Mouse (Mus musculus) liver, embryonic 15.5 days (tissue): Measurements from ENCODE around the gene Uqcr11. TPM values are rescaled to one million over a fixed set of nuclear protein-coding genes. Genes with fewer than 3 reads are reported as not detected.

Experiments used
- ATAC-seq: fragments of 200-750 bp; cut with Nextera tagmentation; 2 replicates; pipeline ENCODE4 v1.8.0; 2017; ENCODE audit warnings: moderate number of reproducible peaks, mild to moderate bottlenecking, moderate library complexity; ENCODE audit not compliant: insufficient read depth
- H3K27ac ChIP-seq: fragments of 300-500 bp; sonication (generic); replicated peaks from 2 replicates; pipeline ENCODE4 v1.5.1; 2015; ENCODE audit warnings: mild to moderate bottlenecking, inconsistent platforms
- H3K27me3 ChIP-seq: fragments of 300-500 bp; sonication (generic); 2 replicates; pipeline ENCODE4 v1.6.1; 2015; ENCODE audit warnings: mild to moderate bottlenecking, inconsistent platforms
- H3K36me3 ChIP-seq: fragments of 300-500 bp; sonication (generic); replicated peaks from 2 replicates; pipeline ENCODE4 v1.6.1; 2015; ENCODE audit warnings: moderate library complexity, mild to moderate bottlenecking, inconsistent platforms
- H3K4me1 ChIP-seq: fragments of 300-500 bp; sonication (generic); replicated peaks from 2 replicates; pipeline ENCODE4 v1.6.1; 2015; ENCODE audit warnings: inconsistent platforms
- H3K4me2 ChIP-seq: fragments of 300-500 bp; sonication (generic); 2 replicates; pipeline ENCODE4 v1.6.1; 2015; ENCODE audit warnings: moderate library complexity, mild to moderate bottlenecking, inconsistent platforms
- H3K4me3 ChIP-seq: fragments of 300-500 bp; sonication (generic); replicated peaks from 2 replicates; pipeline ENCODE4 v1.5.1; 2015; ENCODE audit warnings: mild to moderate bottlenecking, inconsistent platforms
- H3K9ac ChIP-seq: fragments of 300-500 bp; sonication (generic); 2 replicates; pipeline ENCODE4 v1.6.1; 2015; ENCODE audit warnings: moderate library complexity, mild to moderate bottlenecking, inconsistent platforms
- H3K9me3 ChIP-seq: fragments of 300-500 bp; sonication (generic); replicated peaks from 2 replicates; pipeline ENCODE4 v1.6.1; 2016; ENCODE audit warnings: inconsistent platforms
- WGBS: fragments of 180-500 bp; shearing (Covaris S2); methylation state at CpG from one replicate; pipeline ENCODE4 v1.1.7; 2015; ENCODE audit warnings: mixed read lengths; ENCODE audit not compliant: insufficient replicate concordance; 5-methylcytosine and 5-hydroxymethylcytosine counted together
- polyA plus RNA-seq: library from polyadenylated mRNA; unstranded; fragments of >200 nt; fragmentation: Nextera tagmentation; extraction: Ambion mirVana; gene quantifications from 2 replicates; pipeline ENCODE4 v1.2.1, GENCODE M21; 2015

The Uqcr11 gene
- polyA plus RNA-seq, 1 experiment from 2014 or later = 526 TPM

DNA sequence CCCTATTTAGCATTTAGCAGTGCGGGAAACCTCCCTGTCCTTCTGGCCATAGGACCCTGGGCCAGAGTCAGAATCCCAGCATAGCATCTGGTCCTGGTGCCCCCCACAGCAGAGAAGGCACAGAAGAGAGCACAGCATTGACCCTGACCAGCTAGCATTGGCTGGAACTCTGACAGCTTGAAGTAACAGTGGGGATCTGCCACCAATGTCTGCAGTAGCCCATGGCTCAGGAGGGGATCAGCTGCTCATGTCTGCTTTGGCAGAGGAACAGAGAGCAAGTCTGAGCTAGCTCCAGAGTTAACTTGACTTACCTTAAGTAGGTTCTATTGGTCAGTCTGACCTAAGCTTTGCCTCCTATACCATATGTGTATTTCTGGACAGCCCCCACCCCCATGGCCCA lies 11.2 kb upstream of the Uqcr11 start:
- no peak overlapping the region for H3K9ac ChIP-seq
- no peaks in the 10 kb centered on the region for H3K9me3 ChIP-seq
- no peaks in the 10 kb centered on the region for H3K27me3 ChIP-seq
- ATAC-seq = no peak
- WGBS = 89% methylated on average over 1 of the region's 1 CpGs
- 0 out of 2 replicates have a peak overlapping the region, but pooled peaks have one; percentile 82 for H3K4me2 ChIP-seq
- H3K36me3 ChIP-seq = peaks cover 93% of the 10 kb centered on the region
- H3K4me1 ChIP-seq = peaks cover 52% of the 10 kb centered on the region
- H3K27ac ChIP-seq = peak overlapping the region; percentile 98
- no peak overlapping the region for H3K4me3 ChIP-seq

DNA sequence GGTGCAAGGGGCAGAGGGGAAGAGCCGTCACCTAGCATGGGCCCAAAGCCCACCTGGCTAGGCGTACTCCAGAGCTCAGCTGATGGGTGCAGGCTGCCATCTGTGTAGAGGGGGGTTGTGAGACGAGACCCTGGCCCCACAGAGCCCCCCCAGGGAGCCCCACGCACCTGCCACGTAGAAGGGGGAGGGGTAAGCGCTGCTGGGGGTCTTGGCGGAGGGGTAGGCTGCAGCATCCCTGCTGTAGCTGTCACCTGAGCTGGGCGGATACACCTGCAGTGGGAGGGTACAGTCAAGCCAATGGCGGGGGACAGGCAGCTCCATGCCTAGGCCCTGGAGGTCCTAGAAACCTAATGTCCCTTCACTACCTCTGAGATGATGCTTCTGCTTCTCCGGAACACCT lies 10.7 kb upstream of the Uqcr11 start:
- ATAC-seq = no peak
- H3K9me3 ChIP-seq = no peaks in the 10 kb centered on the region

DNA sequence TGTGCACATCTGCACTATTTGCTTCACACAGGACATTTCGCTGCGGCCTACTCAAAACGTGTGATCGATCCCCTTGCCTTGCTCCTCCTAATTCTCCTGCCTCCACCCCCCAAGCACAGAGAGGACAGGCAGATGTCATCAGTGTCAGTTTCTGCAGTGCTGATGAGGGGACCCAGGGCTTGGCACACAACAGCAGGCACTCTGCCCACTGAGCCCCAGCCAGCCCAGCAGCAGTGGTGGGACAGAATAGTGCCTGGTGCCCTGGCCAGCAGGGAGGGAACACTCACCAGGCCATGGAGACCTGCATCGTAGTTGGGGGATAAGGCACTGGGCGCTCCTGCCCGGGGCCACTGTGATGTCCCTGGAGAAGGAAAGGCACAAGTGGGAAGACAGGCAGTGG lies 8.9 kb upstream of the Uqcr11 start:
- Histone ChIP-seq H3K4me3 (no peak overlapping the region), H3K9ac (no peak overlapping the region), H3K27ac (no peak overlapping the region), H3K4me2 (no peak overlapping the region), H3K4me1 (peaks cover 30% of the 10 kb centered on the region), H3K9me3 (no peaks in the 10 kb centered on the region), H3K36me3 (peaks cover 100% of the 10 kb centered on the region), H3K27me3 (no peaks in the 10 kb centered on the region)
- 93% methylated on average over 7 of the region's 7 CpGs for WGBS
- no peak for ATAC-seq

More for the DNA sequence above, 10.7 kb upstream of the Uqcr11 start:
- 92% methylated on average over 10 of the region's 10 CpGs for WGBS
- H3K27ac ChIP-seq = no peak overlapping the region
- peaks cover 98% of the 10 kb centered on the region for H3K36me3 ChIP-seq
- H3K4me2 ChIP-seq = no peak overlapping the region
- no peak overlapping the region for H3K9ac ChIP-seq
- H3K27me3 ChIP-seq = no peaks in the 10 kb centered on the region
- H3K4me3 ChIP-seq = no peak overlapping the region
- peaks cover 48% of the 10 kb centered on the region for H3K4me1 ChIP-seq

DNA sequence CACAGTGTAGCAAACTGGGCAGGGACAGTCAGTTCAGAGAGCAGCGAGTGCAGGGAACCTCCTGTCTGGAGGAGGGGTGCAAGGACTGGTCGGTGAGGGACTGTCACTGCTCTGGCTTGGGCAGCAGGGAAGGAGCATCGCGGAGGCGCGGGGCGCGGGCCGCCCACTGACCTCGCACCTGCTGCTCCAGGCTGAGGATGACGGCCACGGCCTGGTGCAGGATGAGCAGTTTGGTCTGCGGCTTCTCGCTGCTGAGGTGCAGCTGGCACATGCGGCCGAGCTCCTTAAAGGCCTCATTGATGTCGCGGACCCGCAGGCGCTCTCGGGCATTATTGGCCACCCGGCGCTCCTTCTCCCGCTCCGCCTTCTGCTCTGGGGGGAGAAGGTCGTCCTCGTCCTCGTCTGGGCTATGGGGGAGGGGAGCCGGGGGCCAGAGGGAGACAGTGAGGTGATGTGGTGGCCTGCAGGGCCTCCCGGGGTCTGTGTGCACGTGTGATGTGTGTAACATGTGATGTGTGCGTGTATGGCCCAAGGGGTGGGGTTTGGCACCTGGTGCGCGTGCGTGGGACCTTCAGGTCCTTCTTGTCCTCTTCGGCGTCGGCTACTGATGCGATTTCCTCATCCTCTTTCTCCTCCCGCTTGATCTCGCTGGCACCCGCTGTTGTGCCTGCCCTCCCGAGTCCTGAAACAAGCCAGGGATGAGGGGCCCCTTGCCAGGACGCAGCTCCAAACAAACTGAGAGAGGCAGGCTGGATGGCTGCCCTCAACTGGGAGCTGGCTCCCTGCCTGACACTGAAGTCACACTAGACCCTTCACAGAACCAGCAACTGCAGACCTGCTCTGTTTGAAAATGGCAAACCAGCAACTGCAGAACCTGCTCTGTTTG lies 6.3 kb upstream of the Uqcr11 start:
- Histone ChIP-seq H3K4me1 (peaks cover 19% of the 10 kb centered on the region), H3K27ac (no peak overlapping the region), H3K9me3 (no peaks in the 10 kb centered on the region), H3K27me3 (no peaks in the 10 kb centered on the region), H3K4me3 (no peak overlapping the region), H3K36me3 (peaks cover 94% of the 10 kb centered on the region), H3K4me2 (no peak overlapping the region), H3K9ac (no peak overlapping the region)
- ATAC-seq = no peak
- 88% methylated on average over 44 of the region's 44 CpGs for WGBS

DNA sequence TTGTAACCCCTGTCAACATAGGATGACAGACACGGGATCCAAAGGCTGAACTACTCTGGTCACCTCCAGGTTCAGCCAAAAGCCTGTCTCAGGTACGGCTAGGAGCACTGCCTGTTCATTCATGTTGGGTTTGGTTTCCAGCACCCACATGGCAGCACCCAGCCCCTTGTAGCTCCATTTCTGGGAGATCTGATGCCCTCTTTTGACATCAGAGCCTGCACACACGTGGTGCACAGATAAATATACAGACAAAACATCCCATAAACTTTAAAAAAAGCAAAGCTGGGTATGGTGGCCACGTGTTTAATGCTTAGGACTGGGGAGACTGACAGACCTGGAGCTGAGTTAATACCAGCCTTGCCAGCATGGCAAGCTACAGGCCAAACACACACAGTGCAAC lies 1.3 kb upstream of the Uqcr11 start:
- Histone ChIP-seq H3K4me1 (peaks cover 52% of the 10 kb centered on the region), H3K4me3 (peak overlapping the region; percentile 92; the same call in 1 of the 2 replicates), H3K36me3 (peaks cover 64% of the 10 kb centered on the region), H3K4me2 (peak overlapping the region; percentile 92), H3K27ac (peak overlapping the region; percentile 92), H3K27me3 (no peaks in the 10 kb centered on the region), H3K9ac (peak overlapping the region; percentile 85; the same call in 1 of the 2 replicates), H3K9me3 (0 out of 2 replicates have a peak, but pooled peaks cover 2% of the 10 kb centered on the region)
- 37% methylated on average over 4 of the region's 4 CpGs for WGBS
- no peak for ATAC-seq

DNA sequence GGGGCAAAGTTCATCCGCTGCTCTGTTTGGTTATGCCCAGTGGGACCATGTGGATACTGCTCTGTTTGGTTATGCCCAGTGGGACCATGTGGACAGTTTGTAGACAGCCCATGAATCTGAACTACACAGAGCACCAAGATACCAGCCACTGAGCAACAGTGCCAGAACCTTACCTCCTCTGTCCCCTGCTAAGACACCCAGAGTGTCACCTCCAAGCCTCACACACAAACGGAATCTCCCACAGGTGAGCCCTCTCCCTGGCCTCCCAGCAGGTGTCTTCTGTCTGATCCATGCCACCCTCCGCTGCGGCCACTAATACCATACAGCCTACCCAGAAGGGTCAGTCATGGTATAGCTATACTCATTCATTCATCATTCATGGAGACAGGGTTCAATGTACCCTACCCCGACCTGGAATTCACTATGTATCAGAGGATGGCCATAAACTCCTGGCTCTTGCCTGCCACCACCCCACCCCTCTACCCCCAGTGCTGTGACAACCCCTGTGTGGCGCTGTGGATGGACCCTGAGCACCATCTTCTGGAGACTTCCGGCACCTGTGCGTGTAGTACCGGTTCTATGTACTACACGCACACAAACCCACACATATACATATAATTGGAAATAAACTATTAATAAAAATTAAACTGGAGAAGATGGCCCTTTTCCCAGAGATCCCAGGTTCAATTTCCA lies 1.0 kb downstream of the Uqcr11 start:
- Histone ChIP-seq H3K9ac (peak overlapping the region; percentile 85), H3K4me3 (peak overlapping the region; percentile 92), H3K27me3 (no peaks in the 10 kb centered on the region), H3K9me3 (0 out of 2 replicates have a peak, but pooled peaks cover 2% of the 10 kb centered on the region), H3K27ac (peak overlapping the region; percentile 92), H3K4me1 (peaks cover 63% of the 10 kb centered on the region), H3K4me2 (peak overlapping the region; percentile 92), H3K36me3 (peaks cover 58% of the 10 kb centered on the region)
- WGBS = 41% methylated on average over 10 of the region's 10 CpGs
- no peak for ATAC-seq

DNA sequence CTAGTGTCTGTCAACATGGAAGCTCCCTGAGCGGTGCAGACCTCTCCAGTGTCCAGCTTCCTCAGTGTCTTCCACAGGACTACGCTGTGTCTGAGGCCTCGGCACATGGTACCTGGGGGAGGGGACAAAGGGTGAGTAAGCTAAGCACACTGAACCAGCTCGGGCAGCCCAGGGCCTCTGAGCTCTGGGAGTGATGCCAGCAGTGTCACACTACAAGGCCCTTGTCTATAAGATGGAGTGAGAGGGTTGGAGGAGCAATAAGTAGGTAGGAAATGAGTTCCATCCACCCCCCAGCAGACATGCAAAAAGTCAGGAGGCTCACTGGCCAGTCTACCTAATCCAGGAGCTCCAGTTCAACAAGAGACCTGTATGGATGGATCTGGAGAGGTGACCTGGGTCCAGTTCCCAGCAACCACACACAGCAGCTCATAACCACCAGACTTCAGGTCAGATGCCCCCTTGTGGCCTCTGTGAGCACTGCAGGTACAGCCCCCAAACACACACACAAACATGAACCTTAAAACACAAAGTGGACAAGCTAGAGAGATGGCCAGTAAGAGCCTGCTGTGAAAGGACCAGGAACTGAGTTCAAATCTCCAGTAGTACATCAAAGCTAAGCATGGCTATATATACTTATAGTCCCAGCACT lies 3.5 kb downstream of the Uqcr11 start:
- H3K27me3 ChIP-seq = no peaks in the 10 kb centered on the region
- H3K27ac ChIP-seq = no peak overlapping the region
- H3K9ac ChIP-seq = no peak overlapping the region
- 0 out of 2 replicates have a peak, but pooled peaks cover 2% of the 10 kb centered on the region for H3K9me3 ChIP-seq
- WGBS = 85% methylated on average over 4 of the region's 4 CpGs
- H3K4me1 ChIP-seq = peaks cover 65% of the 10 kb centered on the region
- H3K4me3 ChIP-seq = no peak overlapping the region
- H3K36me3 ChIP-seq = peaks cover 37% of the 10 kb centered on the region
- no peak for ATAC-seq
- H3K4me2 ChIP-seq = no peak overlapping the region

DNA sequence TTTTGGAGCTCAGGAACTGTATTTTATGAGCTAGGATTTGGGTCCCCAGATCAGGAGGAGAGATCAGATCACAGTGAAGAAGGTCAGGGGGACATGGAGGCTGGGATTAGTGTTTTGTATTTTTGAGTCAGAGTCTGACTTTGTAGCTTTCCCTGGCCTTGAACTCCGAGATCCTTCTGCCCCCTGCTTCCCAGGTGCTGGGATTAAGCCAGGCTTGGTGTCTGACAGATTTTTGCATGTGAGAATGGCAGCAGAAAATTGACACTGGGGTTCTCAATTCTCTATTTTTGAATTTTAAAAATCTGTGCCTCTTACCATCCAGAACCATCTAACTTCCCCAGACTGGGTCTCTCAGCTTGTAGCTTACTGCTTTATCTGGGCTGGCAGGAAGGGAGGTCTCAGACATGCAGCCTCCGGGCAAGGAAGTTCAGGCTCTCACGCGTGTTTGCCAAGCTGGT lies 5.9 kb downstream of the Uqcr11 start:
- Histone ChIP-seq H3K4me1 (peaks cover 68% of the 10 kb centered on the region), H3K9me3 (0 out of 2 replicates have a peak, but pooled peaks cover 2% of the 10 kb centered on the region), H3K27me3 (no peaks in the 10 kb centered on the region), H3K36me3 (peaks cover 49% of the 10 kb centered on the region), H3K4me3 (peak overlapping the region; percentile 91), H3K4me2 (peak overlapping the region; percentile 87), H3K9ac (no peak overlapping the region; the same call in 1 of the 2 replicates), H3K27ac (peak overlapping the region; percentile 86)
- ATAC-seq = no peak
- 42% methylated on average over 4 of the region's 4 CpGs for WGBS

DNA sequence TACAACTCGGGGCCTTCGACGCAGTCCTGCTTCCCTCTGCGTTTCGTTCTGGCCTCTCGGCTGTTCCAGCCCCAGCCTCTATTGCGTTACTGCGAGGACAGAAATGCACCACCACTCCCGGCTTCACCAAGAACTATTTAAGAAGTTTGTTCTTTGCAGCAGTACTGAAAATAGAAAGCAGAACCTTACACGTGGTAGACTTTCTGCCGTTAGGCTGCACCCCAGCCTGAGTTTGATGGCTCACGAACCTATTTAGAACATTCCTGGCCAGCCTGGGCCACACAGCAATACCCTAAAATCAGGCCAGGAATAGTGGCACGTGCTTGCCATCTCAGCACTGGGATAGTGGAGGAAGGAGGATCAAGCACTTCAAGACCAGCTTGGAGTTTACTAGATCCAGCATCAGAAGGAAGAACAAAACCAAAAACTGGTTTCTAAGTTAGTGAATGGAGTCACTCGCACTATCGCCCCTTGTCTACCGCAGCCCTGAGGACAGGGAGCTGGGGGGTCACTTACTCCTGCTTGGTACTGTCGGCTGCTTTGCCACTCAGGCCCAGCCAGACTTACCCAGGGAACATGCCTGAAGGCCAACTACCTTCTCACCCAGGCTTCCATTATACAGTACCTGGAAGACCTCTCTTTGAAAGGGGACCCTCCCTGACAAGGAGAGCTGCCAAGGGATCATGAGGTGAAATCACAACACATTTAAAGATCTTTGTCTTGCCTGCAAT lies 6.5 kb downstream of the Uqcr11 start:
- H3K9me3 ChIP-seq = 0 out of 2 replicates have a peak, but pooled peaks cover 2% of the 10 kb centered on the region
- ATAC-seq = peak; percentile 0; the same call in 1 of the 2 replicates
- H3K4me1 ChIP-seq = peaks cover 62% of the 10 kb centered on the region
- WGBS = 11% methylated on average over 17 of the region's 17 CpGs
- peak overlapping the region; percentile 91 for H3K4me3 ChIP-seq
- H3K27me3 ChIP-seq = no peaks in the 10 kb centered on the region
- peak overlapping the region; percentile 71 for H3K9ac ChIP-seq
- H3K4me2 ChIP-seq = peak overlapping the region; percentile 87
- peak overlapping the region; percentile 86 for H3K27ac ChIP-seq
- peaks cover 55% of the 10 kb centered on the region for H3K36me3 ChIP-seq
